Mouse (Mus musculus): Measurements from ENCODE around the gene Gtse1. TPM values are rescaled to one million over a fixed set of nuclear protein-coding genes. Genes with fewer than 3 reads are reported as not detected.
"Not testable (repeated sequence)": the region's sequence is repeated elsewhere in the genome, so short reads cannot be mapped to it uniquely, and the experiment has no call there.

Gtse1 gene
- polyA plus RNA-seq, 1 experiment from 2014 or later, result 2.3 TPM

GRCm38 (mm10) chr15:85851656-85852392, 7.7 kb upstream of the Gtse1 start:
- H3K36me3 ChIP-seq (ENCODE audit: control insufficient read depth, insufficient read depth, low read length), result no peaks in the 10 kb centered on the region
- no peak for ATAC-seq (ENCODE audit: low read depth)
- no peaks in the 10 kb centered on the region for H3K9me3 ChIP-seq (ENCODE audit: control insufficient read depth, low read length)
- H3K4me1 ChIP-seq (ENCODE audit: control insufficient read depth, insufficient read depth, low read length), result no peaks in the 10 kb centered on the region
- no peaks in the 10 kb centered on the region for H3K27me3 ChIP-seq (ENCODE audit: control insufficient read depth, insufficient read depth, low read length)
- H3K4me2 ChIP-seq (ENCODE audit: low read depth, low read length), result no peak overlapping the region
- WGBS, result 84% methylated on average over 12 of the region's 12 CpGs
- no peak overlapping the region for H3K27ac ChIP-seq (ENCODE audit: low read depth, low read length)
- no peak overlapping the region for H3K4me3 ChIP-seq (ENCODE audit: low read depth, low read length)
- no peak overlapping the region for H3K9ac ChIP-seq (replicated peaks; ENCODE audit: low read depth, low read length)

- Histone ChIP-seq H3K36me3 (ENCODE audit: control insufficient read depth, insufficient read depth, low read length) (no peaks in the 10 kb centered on the region), H3K9me3 (ENCODE audit: control insufficient read depth, low read length) (no peaks in the 10 kb centered on the region), H3K4me2 (ENCODE audit: low read depth, low read length) (peak overlapping the region; percentile 90), H3K4me1 (ENCODE audit: control insufficient read depth, insufficient read depth, low read length) (peaks cover 5% of the 10 kb centered on the region; the same call in 1 of the 2 replicates), H3K9ac (replicated peaks; ENCODE audit: low read depth, low read length) (peak overlapping the region; percentile 81), H3K27me3 (ENCODE audit: control insufficient read depth, insufficient read depth, low read length) (no peaks in the 10 kb centered on the region), H3K4me3 (ENCODE audit: low read depth, low read length) (peak overlapping the region; percentile 58), H3K27ac (ENCODE audit: low read depth, low read length) (peak overlapping the region; percentile 84)
- WGBS, result 7% methylated on average over 15 of the region's 15 CpGs
- peak; percentile 44; the same call in 1 of the 2 replicates for ATAC-seq (ENCODE audit: low read depth)
Observed at GRCm38 (mm10) chr15:85858980-85859489, 510 bp upstream of the Gtse1 start.

- not testable (repeated sequence) for H3K27me3 ChIP-seq (ENCODE audit: control insufficient read depth, insufficient read depth, low read length); H3K9me3 ChIP-seq (ENCODE audit: control insufficient read depth, low read length); H3K9ac ChIP-seq (replicated peaks; ENCODE audit: low read depth, low read length); H3K4me2 ChIP-seq (ENCODE audit: low read depth, low read length); H3K36me3 ChIP-seq (ENCODE audit: control insufficient read depth, insufficient read depth, low read length); ATAC-seq (ENCODE audit: low read depth); H3K27ac ChIP-seq (ENCODE audit: low read depth, low read length); H3K4me1 ChIP-seq (ENCODE audit: control insufficient read depth, insufficient read depth, low read length); H3K4me3 ChIP-seq (ENCODE audit: low read depth, low read length)
- 90% methylated on average over 7 of the region's 7 CpGs for WGBS
Observed at GRCm38 (mm10) chr15:85865913-85866312, 6.4 kb downstream of the Gtse1 start.

GRCm38 (mm10) chr15:85867696-85868095, 8.2 kb downstream of the Gtse1 start:
- Histone ChIP-seq H3K9ac (replicated peaks; ENCODE audit: low read depth, low read length) (no peak overlapping the region), H3K9me3 (ENCODE audit: control insufficient read depth, low read length) (no peaks in the 10 kb centered on the region), H3K36me3 (ENCODE audit: control insufficient read depth, insufficient read depth, low read length) (no peaks in the 10 kb centered on the region), H3K27ac (ENCODE audit: low read depth, low read length) (no peak overlapping the region), H3K4me1 (ENCODE audit: control insufficient read depth, insufficient read depth, low read length) (no peaks in the 10 kb centered on the region), H3K4me2 (ENCODE audit: low read depth, low read length) (no peak overlapping the region), H3K27me3 (ENCODE audit: control insufficient read depth, insufficient read depth, low read length) (no peaks in the 10 kb centered on the region), H3K4me3 (ENCODE audit: low read depth, low read length) (no peak overlapping the region)
- ATAC-seq (ENCODE audit: low read depth), result no peak
- 48% methylated on average over 6 of the region's 6 CpGs for WGBS

- WGBS, result 98% methylated on average over 7 of the region's 7 CpGs
- H3K27me3 ChIP-seq (ENCODE audit: control insufficient read depth, insufficient read depth, low read length), result no peaks in the 10 kb centered on the region
Observed at GRCm38 (mm10) chr15:85877336-85877735, 17.8 kb downstream of the Gtse1 start.

GRCm38 (mm10) chr15:85878848-85879497, 19.4 kb downstream of the Gtse1 start, which contains the start of gene Trmu:
TSS of gene Trmu (plus strand) at chr15:85879312.
- peak within 1 kb of the TSS; percentile 87 for H3K27ac ChIP-seq (ENCODE audit: low read depth, low read length)
- peak within 1 kb of the TSS; percentile 84 for H3K9ac ChIP-seq (replicated peaks; ENCODE audit: low read depth, low read length)
- H3K4me2 ChIP-seq (ENCODE audit: low read depth, low read length), result peak within 1 kb of the TSS; percentile 95
- no peaks in the 10 kb centered on the region for H3K27me3 ChIP-seq (ENCODE audit: control insufficient read depth, insufficient read depth, low read length)
- WGBS, result under 1% methylated on average over 46 of the region's 50 CpGs
- H3K4me1 ChIP-seq (ENCODE audit: control insufficient read depth, insufficient read depth, low read length), result peaks cover 10% of the 10 kb centered on the region
- H3K9me3 ChIP-seq (ENCODE audit: control insufficient read depth, low read length), result no peaks in the 10 kb centered on the region
- peak; percentile 95 for ATAC-seq (ENCODE audit: low read depth)
- H3K36me3 ChIP-seq (ENCODE audit: control insufficient read depth, insufficient read depth, low read length), result peaks cover 12% of the 10 kb centered on the region; the same call in 1 of the 2 replicates
- peak within 1 kb of the TSS; percentile 74 for H3K4me3 ChIP-seq (ENCODE audit: low read depth, low read length)

More at GRCm38 (mm10) chr15:85877336-85877735, 17.8 kb downstream of the Gtse1 start:
- Histone ChIP-seq H3K9me3 (ENCODE audit: control insufficient read depth, low read length) (no peaks in the 10 kb centered on the region), H3K4me2 (ENCODE audit: low read depth, low read length) (no peak overlapping the region), H3K36me3 (ENCODE audit: control insufficient read depth, insufficient read depth, low read length) (0 out of 2 replicates have a peak, but pooled peaks cover 2% of the 10 kb centered on the region), H3K4me3 (ENCODE audit: low read depth, low read length) (no peak overlapping the region), H3K9ac (replicated peaks; ENCODE audit: low read depth, low read length) (no peak overlapping the region), H3K4me1 (ENCODE audit: control insufficient read depth, insufficient read depth, low read length) (peaks cover 10% of the 10 kb centered on the region), H3K27ac (ENCODE audit: low read depth, low read length) (no peak overlapping the region)
- no peak for ATAC-seq (ENCODE audit: low read depth)

- H3K4me2 ChIP-seq (ENCODE audit: low read depth, low read length), result peak overlapping the region; percentile 95
- H3K27me3 ChIP-seq (ENCODE audit: control insufficient read depth, insufficient read depth, low read length), result no peaks in the 10 kb centered on the region
- H3K9ac ChIP-seq (replicated peaks; ENCODE audit: low read depth, low read length), result peak overlapping the region; percentile 84
- H3K36me3 ChIP-seq (ENCODE audit: control insufficient read depth, insufficient read depth, low read length), result peaks cover 14% of the 10 kb centered on the region; the same call in 1 of the 2 replicates
- H3K4me1 ChIP-seq (ENCODE audit: control insufficient read depth, insufficient read depth, low read length), result peaks cover 10% of the 10 kb centered on the region
- H3K4me3 ChIP-seq (ENCODE audit: low read depth, low read length), result peak overlapping the region; percentile 74
- peak overlapping the region; percentile 86 for H3K27ac ChIP-seq (ENCODE audit: low read depth, low read length)
- no peak; the same call in none of the 2 replicates for ATAC-seq (ENCODE audit: low read depth)
- 1% methylated on average over 18 of the region's 18 CpGs for WGBS
- H3K9me3 ChIP-seq (ENCODE audit: control insufficient read depth, low read length), result no peaks in the 10 kb centered on the region
Observed at GRCm38 (mm10) chr15:85879498-85879895, 20.0 kb downstream of the Gtse1 start.

GRCm38 (mm10) chr15:85885606-85886005, 26.1 kb downstream of the Gtse1 start:
- Histone ChIP-seq H3K27ac (ENCODE audit: low read depth, low read length) (no peak overlapping the region), H3K9ac (replicated peaks; ENCODE audit: low read depth, low read length) (no peak overlapping the region), H3K36me3 (ENCODE audit: control insufficient read depth, insufficient read depth, low read length) (peaks cover 34% of the 10 kb centered on the region; the same call in 1 of the 2 replicates), H3K4me2 (ENCODE audit: low read depth, low read length) (no peak overlapping the region), H3K4me3 (ENCODE audit: low read depth, low read length) (no peak overlapping the region), H3K9me3 (ENCODE audit: control insufficient read depth, low read length) (no peaks in the 10 kb centered on the region), H3K27me3 (ENCODE audit: control insufficient read depth, insufficient read depth, low read length) (no peaks in the 10 kb centered on the region), H3K4me1 (ENCODE audit: control insufficient read depth, insufficient read depth, low read length) (no peaks in the 10 kb centered on the region; the same call in 1 of the 2 replicates)
- ATAC-seq (ENCODE audit: low read depth), result no peak
- 88% methylated on average over 5 of the region's 5 CpGs for WGBS

GRCm38 (mm10) chr15:85889235-85889634, 29.7 kb downstream of the Gtse1 start:
- no peaks in the 10 kb centered on the region for H3K9me3 ChIP-seq (ENCODE audit: control insufficient read depth, low read length)
- WGBS, result 94% methylated on average over 4 of the region's 4 CpGs
- peaks cover 16% of the 10 kb centered on the region for H3K4me1 ChIP-seq (ENCODE audit: control insufficient read depth, insufficient read depth, low read length)
- H3K9ac ChIP-seq (replicated peaks; ENCODE audit: low read depth, low read length), result no peak overlapping the region
- H3K27me3 ChIP-seq (ENCODE audit: control insufficient read depth, insufficient read depth, low read length), result no peaks in the 10 kb centered on the region
- H3K36me3 ChIP-seq (ENCODE audit: control insufficient read depth, insufficient read depth, low read length), result peaks cover 24% of the 10 kb centered on the region
- no peak overlapping the region for H3K4me3 ChIP-seq (ENCODE audit: low read depth, low read length)
- H3K27ac ChIP-seq (ENCODE audit: low read depth, low read length), result no peak overlapping the region
- H3K4me2 ChIP-seq (ENCODE audit: low read depth, low read length), result no peak overlapping the region
- no peak for ATAC-seq (ENCODE audit: low read depth)

Data from neural tube, embryonic 14.5 days (tissue).